Mouse (Mus musculus): Measurements from ENCODE around the gene Cdk6. TPM values are rescaled to one million over a fixed set of nuclear protein-coding genes. Genes with fewer than 3 reads are reported as not detected.
A peak's percentile ranks its signal among the peaks of the same experiment; 100 is the strongest.

Gene Cdk6
- polyA plus RNA-seq, 1 experiment from 2014 or later = 51.2 TPM

DNA sequence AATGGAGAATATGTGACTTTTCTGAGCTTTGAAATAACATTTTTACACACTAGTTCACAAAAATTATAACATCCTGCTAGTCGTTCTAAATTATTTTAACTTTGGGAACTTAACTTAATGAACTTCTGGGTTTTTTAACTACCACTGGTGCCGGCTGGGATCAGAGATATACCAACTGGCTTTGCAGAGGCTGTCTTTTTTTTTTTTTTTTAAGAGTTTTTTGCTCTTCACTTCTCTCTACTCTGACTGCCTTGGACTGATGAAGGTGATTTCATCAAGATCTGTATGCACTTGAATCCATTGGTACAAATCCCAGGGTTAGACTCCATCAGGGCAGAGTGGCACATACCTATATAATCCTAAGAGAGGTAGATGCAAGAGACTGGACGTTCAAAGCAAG lies 11.5 kb downstream of the Cdk6 start:
- no peaks in the 10 kb centered on the region for H3K27me3 ChIP-seq (replicated peaks; ENCODE audit: control insufficient read depth, insufficient read depth, low read length)
- H3K9ac ChIP-seq (ENCODE audit: low read depth, low read length) = no peak overlapping the region
- H3K36me3 ChIP-seq (ENCODE audit: control insufficient read depth, insufficient read depth, low read length) = no peaks in the 10 kb centered on the region
- H3K27ac ChIP-seq (ENCODE audit: low read depth, low read length) = no peak overlapping the region
- no peaks in the 10 kb centered on the region for H3K9me3 ChIP-seq (ENCODE audit: control insufficient read depth, low read length)
- no peak overlapping the region for H3K4me3 ChIP-seq (ENCODE audit: low read depth, low read length)
- H3K4me2 ChIP-seq = no peak overlapping the region
- DNase-seq (ENCODE audit: low spot score) (peak; percentile 12), ATAC-seq (replicated peaks; ENCODE audit: low FRiP score) (no peak)
- WGBS = 62% methylated on average over 3 of the region's 3 CpGs
- H3K4me1 ChIP-seq (replicated peaks; ENCODE audit: control insufficient read depth, insufficient read depth, low read length) = peaks cover 7% of the 10 kb centered on the region; the same call in 1 of the 2 replicates

DNA sequence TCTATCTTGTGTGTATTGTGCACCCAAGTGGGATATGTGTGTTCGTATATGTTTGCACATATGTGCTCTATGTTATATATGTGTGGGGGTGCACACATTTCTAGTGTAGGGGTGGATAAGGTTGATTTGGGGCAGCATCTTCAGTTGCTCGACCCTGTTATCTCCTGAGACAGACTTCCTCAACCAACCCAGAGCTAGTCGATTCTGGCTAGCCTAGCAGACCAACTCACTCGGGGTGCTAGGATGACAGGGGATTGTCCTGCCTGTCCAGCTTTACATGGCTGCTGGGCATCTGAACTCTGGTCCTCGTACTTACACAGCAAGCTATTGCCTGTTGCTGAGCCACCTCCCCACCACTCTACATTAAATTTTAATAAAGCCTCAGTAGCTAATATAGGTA lies 13.0 kb downstream of the Cdk6 start:
- Histone ChIP-seq H3K27ac (ENCODE audit: low read depth, low read length) (no peak overlapping the region), H3K4me2 (peak overlapping the region; percentile 50)
- peak; percentile 91 for ATAC-seq (replicated peaks; ENCODE audit: low FRiP score)

DNA sequence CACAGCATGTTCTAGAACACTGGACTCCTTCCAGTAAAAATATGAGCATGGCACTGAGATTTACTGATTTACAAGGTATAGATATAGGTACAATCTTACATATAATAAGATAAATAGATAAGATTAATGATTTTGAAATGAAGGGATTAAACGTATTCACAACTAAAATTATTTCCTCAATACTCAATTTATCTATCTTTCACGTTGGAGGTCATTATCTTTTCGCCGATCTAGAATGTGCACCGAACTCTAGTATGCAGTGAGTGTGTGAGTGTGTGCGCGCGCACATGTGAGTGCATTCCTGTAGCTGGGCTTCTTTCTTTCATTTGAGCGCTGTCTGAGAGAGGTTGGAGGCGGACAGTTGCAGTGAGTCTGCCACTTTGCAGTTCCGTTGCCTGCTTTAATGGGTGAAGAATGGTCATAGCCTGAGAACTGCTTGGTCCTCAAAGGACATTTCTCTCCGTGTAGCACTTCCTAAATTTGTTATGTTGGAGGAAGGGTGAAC lies 13.8 kb downstream of the Cdk6 start:
- Histone ChIP-seq H3K9ac (ENCODE audit: low read depth, low read length) (no peak overlapping the region), H3K4me1 (replicated peaks; ENCODE audit: control insufficient read depth, insufficient read depth, low read length) (peaks cover 7% of the 10 kb centered on the region; the same call in 1 of the 2 replicates), H3K27me3 (replicated peaks; ENCODE audit: control insufficient read depth, insufficient read depth, low read length) (no peaks in the 10 kb centered on the region), H3K4me2 (peak overlapping the region; percentile 50), H3K4me3 (ENCODE audit: low read depth, low read length) (no peak overlapping the region), H3K36me3 (ENCODE audit: control insufficient read depth, insufficient read depth, low read length) (no peaks in the 10 kb centered on the region), H3K27ac (ENCODE audit: low read depth, low read length) (no peak overlapping the region), H3K9me3 (ENCODE audit: control insufficient read depth, low read length) (no peaks in the 10 kb centered on the region)
- ATAC-seq (replicated peaks; ENCODE audit: low FRiP score) (no peak), DNase-seq (ENCODE audit: low spot score) (peak; percentile 29)
- whole genome bisulfite sequencing = 83% methylated on average over 12 of the region's 12 CpGs

More for the DNA sequence above, 13.0 kb downstream of the Cdk6 start:
- WGBS = 47% methylated on average over 5 of the region's 5 CpGs
- Histone ChIP-seq H3K4me1 (replicated peaks; ENCODE audit: control insufficient read depth, insufficient read depth, low read length) (peaks cover 7% of the 10 kb centered on the region; the same call in 1 of the 2 replicates), H3K36me3 (ENCODE audit: control insufficient read depth, insufficient read depth, low read length) (no peaks in the 10 kb centered on the region), H3K9ac (ENCODE audit: low read depth, low read length) (0 out of 2 replicates have a peak overlapping the region, but pooled peaks have one; percentile 18), H3K27me3 (replicated peaks; ENCODE audit: control insufficient read depth, insufficient read depth, low read length) (no peaks in the 10 kb centered on the region), H3K9me3 (ENCODE audit: control insufficient read depth, low read length) (no peaks in the 10 kb centered on the region), H3K4me3 (ENCODE audit: low read depth, low read length) (no peak overlapping the region)
- no peak for DNase-seq (ENCODE audit: low spot score)

DNA sequence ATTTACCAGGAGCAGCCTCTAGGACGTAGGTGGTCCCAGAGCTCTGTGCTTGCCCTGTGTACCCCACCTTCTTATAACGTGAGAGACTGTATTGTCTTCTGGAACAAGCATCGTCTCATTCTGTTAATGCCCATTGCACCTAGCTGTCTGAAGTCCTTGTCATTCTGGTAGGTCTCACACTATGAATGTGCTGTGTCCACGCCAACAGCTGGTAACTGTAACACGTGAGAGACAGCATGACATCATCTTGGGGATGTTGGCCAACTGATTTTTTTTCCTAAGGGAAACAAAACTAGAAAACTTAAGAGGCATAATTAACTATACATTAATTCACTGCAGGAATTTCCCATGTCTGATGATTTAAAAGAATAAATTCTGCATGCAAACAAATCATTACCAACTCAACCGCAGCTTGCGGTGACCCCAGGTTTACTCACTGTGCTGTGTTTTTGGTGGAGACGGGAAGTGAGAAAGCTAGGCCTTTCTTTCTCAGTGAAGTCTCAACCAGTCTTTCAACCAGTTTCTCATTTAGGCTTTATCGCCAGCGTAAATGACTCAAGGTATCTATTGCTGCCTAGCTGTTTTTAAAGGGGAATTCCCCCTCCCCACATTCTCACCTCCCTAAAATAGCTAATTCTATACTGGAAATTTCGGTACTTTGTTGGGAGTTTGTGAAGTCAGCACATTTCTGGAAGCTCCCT lies 14.4 kb downstream of the Cdk6 start:
- WGBS = 85% methylated on average over 11 of the region's 11 CpGs
- H3K4me3 ChIP-seq (ENCODE audit: low read depth, low read length) = no peak overlapping the region
- H3K4me2 ChIP-seq = no peak overlapping the region
- H3K9ac ChIP-seq (ENCODE audit: low read depth, low read length) = no peak overlapping the region
- no peaks in the 10 kb centered on the region for H3K9me3 ChIP-seq (ENCODE audit: control insufficient read depth, low read length)
- ATAC-seq (replicated peaks; ENCODE audit: low FRiP score) (no peak), DNase-seq (ENCODE audit: low spot score) (no peak)
- H3K36me3 ChIP-seq (ENCODE audit: control insufficient read depth, insufficient read depth, low read length) = no peaks in the 10 kb centered on the region
- H3K27me3 ChIP-seq (replicated peaks; ENCODE audit: control insufficient read depth, insufficient read depth, low read length) = no peaks in the 10 kb centered on the region
- peaks cover 7% of the 10 kb centered on the region; the same call in 1 of the 2 replicates for H3K4me1 ChIP-seq (replicated peaks; ENCODE audit: control insufficient read depth, insufficient read depth, low read length)
- no peak overlapping the region for H3K27ac ChIP-seq (ENCODE audit: low read depth, low read length)

DNA sequence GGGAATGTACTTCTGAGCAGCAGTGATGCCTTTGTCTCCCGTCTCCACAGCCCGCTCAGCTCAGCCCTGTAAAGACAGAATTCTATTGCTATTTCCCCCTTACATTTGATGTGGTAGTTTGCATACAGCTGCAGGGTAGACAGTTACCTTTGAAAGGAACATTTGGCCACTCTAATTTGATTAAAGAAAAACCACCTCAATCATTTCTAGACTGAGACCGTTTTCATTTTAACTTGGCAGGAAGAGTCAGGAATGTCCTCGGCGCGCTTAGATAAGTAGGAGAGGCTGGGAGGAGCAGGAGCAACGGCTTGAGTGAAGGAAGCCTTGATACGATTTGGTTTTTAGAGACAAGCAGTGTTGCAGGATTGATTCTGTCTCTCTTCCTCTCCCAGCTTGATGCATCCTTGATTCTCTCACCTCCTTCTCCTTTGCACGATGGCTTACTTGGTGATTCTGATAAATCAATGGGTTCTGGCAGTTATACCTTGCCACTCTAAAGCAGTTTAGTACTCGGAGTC lies 15.0 kb downstream of the Cdk6 start:
- H3K9ac ChIP-seq (ENCODE audit: low read depth, low read length) = no peak overlapping the region
- WGBS = 75% methylated on average over 10 of the region's 10 CpGs
- peak; percentile 27 for DNase-seq (ENCODE audit: low spot score)
- peaks cover 11% of the 10 kb centered on the region for H3K4me1 ChIP-seq (replicated peaks; ENCODE audit: control insufficient read depth, insufficient read depth, low read length)
- no peak overlapping the region for H3K4me2 ChIP-seq
- no peak for ATAC-seq (replicated peaks; ENCODE audit: low FRiP score)
- no peaks in the 10 kb centered on the region for H3K9me3 ChIP-seq (ENCODE audit: control insufficient read depth, low read length)
- H3K27ac ChIP-seq (ENCODE audit: low read depth, low read length) = no peak overlapping the region
- H3K4me3 ChIP-seq (ENCODE audit: low read depth, low read length) = no peak overlapping the region
- no peaks in the 10 kb centered on the region for H3K36me3 ChIP-seq (ENCODE audit: control insufficient read depth, insufficient read depth, low read length)
- H3K27me3 ChIP-seq (replicated peaks; ENCODE audit: control insufficient read depth, insufficient read depth, low read length) = no peaks in the 10 kb centered on the region

DNA sequence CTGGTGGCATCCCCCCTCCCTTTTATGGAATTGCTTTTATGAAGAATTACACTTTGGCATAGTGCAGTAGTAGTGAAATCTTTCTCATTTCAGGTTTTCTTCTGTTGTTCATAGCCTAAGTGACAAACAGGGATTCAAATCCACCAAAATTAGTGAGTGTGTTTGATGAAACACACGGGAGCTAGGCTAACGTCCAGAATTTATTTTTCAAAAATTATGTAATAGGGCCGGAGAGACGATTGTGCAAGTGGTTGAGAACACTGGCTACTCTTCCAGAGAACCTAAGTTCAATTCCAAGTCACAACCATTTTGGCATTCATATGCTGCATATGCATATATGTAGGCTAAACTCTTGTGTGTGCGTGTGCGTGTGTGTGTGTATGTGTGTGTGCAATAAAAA lies 16.2 kb downstream of the Cdk6 start:
- no peak overlapping the region for H3K4me2 ChIP-seq
- H3K27me3 ChIP-seq (replicated peaks; ENCODE audit: control insufficient read depth, insufficient read depth, low read length) = no peaks in the 10 kb centered on the region
- DNase-seq (ENCODE audit: low spot score) (peak; percentile 5), ATAC-seq (replicated peaks; ENCODE audit: low FRiP score) (no peak)
- no peak overlapping the region for H3K9ac ChIP-seq (ENCODE audit: low read depth, low read length)
- H3K36me3 ChIP-seq (ENCODE audit: control insufficient read depth, insufficient read depth, low read length) = no peaks in the 10 kb centered on the region
- H3K27ac ChIP-seq (ENCODE audit: low read depth, low read length) = no peak overlapping the region
- no peaks in the 10 kb centered on the region for H3K9me3 ChIP-seq (ENCODE audit: control insufficient read depth, low read length)
- no peak overlapping the region for H3K4me3 ChIP-seq (ENCODE audit: low read depth, low read length)
- 89% methylated on average over 6 of the region's 6 CpGs for WGBS
- H3K4me1 ChIP-seq (replicated peaks; ENCODE audit: control insufficient read depth, insufficient read depth, low read length) = peaks cover 21% of the 10 kb centered on the region

DNA sequence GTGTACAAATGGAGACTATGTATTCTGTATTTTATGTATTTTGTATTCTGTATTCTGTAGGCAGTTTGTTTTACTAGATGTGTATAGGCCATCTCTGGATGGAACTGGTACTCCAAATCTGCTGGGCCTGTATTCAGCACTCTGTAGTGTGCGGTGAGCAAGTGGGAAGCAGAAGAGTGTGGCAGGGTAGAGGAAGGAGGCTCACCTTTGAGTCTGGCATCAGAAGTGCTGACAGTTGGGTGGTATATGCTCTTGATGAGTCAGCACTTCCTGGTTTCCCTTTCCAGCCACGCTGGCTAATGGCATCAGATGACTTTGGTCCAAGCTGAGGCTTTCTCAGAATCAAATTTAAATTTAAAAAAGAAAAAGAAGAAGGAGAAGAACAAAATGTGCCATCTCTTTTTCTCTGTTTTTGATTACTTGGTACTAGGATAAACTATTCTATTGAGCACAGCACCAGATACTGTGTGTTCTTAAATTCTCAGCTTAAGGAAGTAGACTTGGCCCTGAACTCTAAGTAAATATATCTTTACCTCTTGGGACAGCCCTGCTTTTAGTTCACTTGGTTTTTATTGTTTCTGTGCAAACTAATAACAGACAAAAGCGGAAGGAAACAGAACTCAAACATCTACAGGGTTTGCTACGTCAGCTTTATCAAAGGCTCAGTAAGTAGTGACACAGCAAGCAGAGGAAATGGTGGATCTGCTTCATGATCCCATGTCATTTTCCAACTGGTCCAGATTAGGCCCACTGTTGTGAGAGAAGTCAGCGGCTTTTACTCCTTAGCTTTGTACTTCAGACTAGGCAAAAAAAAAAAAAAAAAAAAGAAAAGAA lies 17.6 kb downstream of the Cdk6 start:
- 69% methylated on average over 5 of the region's 5 CpGs for WGBS
- peaks cover 21% of the 10 kb centered on the region for H3K4me1 ChIP-seq (replicated peaks; ENCODE audit: control insufficient read depth, insufficient read depth, low read length)
- H3K4me2 ChIP-seq = no peak overlapping the region
- no peak overlapping the region for H3K4me3 ChIP-seq (ENCODE audit: low read depth, low read length)
- DNase-seq (ENCODE audit: low spot score) (peak; percentile 19), ATAC-seq (replicated peaks; ENCODE audit: low FRiP score) (peak; percentile 40; the same call in 1 of the 2 replicates)
- no peaks in the 10 kb centered on the region for H3K27me3 ChIP-seq (replicated peaks; ENCODE audit: control insufficient read depth, insufficient read depth, low read length)
- no peaks in the 10 kb centered on the region for H3K9me3 ChIP-seq (ENCODE audit: control insufficient read depth, low read length)
- H3K27ac ChIP-seq (ENCODE audit: low read depth, low read length) = no peak overlapping the region
- H3K36me3 ChIP-seq (ENCODE audit: control insufficient read depth, insufficient read depth, low read length) = no peaks in the 10 kb centered on the region
- H3K9ac ChIP-seq (ENCODE audit: low read depth, low read length) = no peak overlapping the region

DNA sequence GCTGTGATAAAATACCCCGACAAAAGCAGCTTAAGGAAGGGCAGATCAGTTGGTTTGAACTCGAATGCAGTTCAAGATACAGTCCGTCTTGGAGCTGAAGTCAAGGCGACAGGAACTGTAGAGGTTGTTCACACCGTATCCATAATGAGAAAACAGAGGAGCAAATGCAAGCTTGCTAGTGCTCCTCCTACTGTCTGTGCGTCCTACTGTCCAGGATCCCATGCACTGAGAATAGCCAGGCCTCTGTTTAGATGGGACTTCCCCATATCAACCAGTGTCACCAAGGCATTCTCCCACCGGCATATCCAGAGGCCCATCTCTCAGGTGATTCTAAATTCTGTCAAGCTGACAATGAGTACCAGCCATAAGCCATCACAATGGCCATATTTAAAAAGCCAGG lies 18.6 kb downstream of the Cdk6 start:
- WGBS = 80% methylated on average over 7 of the region's 7 CpGs
- no peaks in the 10 kb centered on the region for H3K36me3 ChIP-seq (ENCODE audit: control insufficient read depth, insufficient read depth, low read length)
- no peak for DNase-seq (ENCODE audit: low spot score)
- H3K9me3 ChIP-seq (ENCODE audit: control insufficient read depth, low read length) = no peaks in the 10 kb centered on the region
- ATAC-seq (replicated peaks; ENCODE audit: low FRiP score) = no peak
- no peak overlapping the region for H3K4me2 ChIP-seq
- no peak overlapping the region for H3K4me3 ChIP-seq (ENCODE audit: low read depth, low read length)
- peaks cover 19% of the 10 kb centered on the region for H3K4me1 ChIP-seq (replicated peaks; ENCODE audit: control insufficient read depth, insufficient read depth, low read length)
- no peak overlapping the region for H3K27ac ChIP-seq (ENCODE audit: low read depth, low read length)
- no peak overlapping the region for H3K9ac ChIP-seq (ENCODE audit: low read depth, low read length)
- H3K27me3 ChIP-seq (replicated peaks; ENCODE audit: control insufficient read depth, insufficient read depth, low read length) = no peaks in the 10 kb centered on the region

All from liver, embryonic 11.5 days (tissue).